Comparison of ENCODE assay signal across 13 mouse cellular contexts in genomic region chr19:57537510-57538182, GRCm38 (mm10).
DNase-seq lines count a peak whose midpoint lies in the region; ATAC-seq lines count a peak whose summit lies in the region.
"Had no signal": no experiment of that assay in that cellular context is flagged by ENCODE, and none has a peak within 500 bp of the region (broad histone marks: within the 10 kb centered on the region; RNA-seq: fewer than 3 reads in every experiment).

No protein-coding gene starts in this region.

- H3K9ac ChIP-seq in kidney, embryonic 16.5 days (replicated peaks; ENCODE audit: low read length) = no peak overlapping the region
- no peak overlapping the region for H3K9ac ChIP-seq in hindbrain, embryonic 13.5 days
- H3K9ac ChIP-seq in midbrain, embryonic 16.5 days (ENCODE audit: low read depth, low read length) = no peak overlapping the region
- H3K9ac ChIP-seq in heart, embryonic 12.5 days = no peak overlapping the region

- H3K4me2 ChIP-seq in kidney, embryonic 16.5 days (replicated peaks; ENCODE audit: low read depth, low read length) = no peak overlapping the region
- no peak overlapping the region for H3K4me2 ChIP-seq in hindbrain, embryonic 13.5 days
- no peak overlapping the region for H3K4me2 ChIP-seq in midbrain, embryonic 16.5 days (ENCODE audit: low read length)
- no peak overlapping the region for H3K4me2 ChIP-seq in heart, embryonic 12.5 days
- H3K4me2 ChIP-seq: liver, embryonic 11.5 days had no signal

- WGBS in kidney, embryonic 16.5 days = 78% methylated on average over 7 of the region's 7 CpGs
- WGBS in hindbrain, embryonic 13.5 days = 62% methylated on average over 7 of the region's 7 CpGs
- WGBS in midbrain, embryonic 16.5 days = 69% methylated on average over 7 of the region's 7 CpGs
- WGBS in heart, embryonic 12.5 days = 67% methylated on average over 7 of the region's 7 CpGs

- peaks cover 5% of the 10 kb centered on the region; the same call in 1 of the 2 replicates for H3K9me3 ChIP-seq in kidney, embryonic 16.5 days (ENCODE audit: low read length)
- no peaks in the 10 kb centered on the region for H3K9me3 ChIP-seq in hindbrain, embryonic 13.5 days
- 0 out of 2 replicates have a peak, but pooled peaks cover 2% of the 10 kb centered on the region for H3K9me3 ChIP-seq in midbrain, embryonic 16.5 days (replicated peaks; ENCODE audit: control insufficient read depth, low read length, poor library complexity, severe bottlenecking)
- H3K9me3 ChIP-seq in heart, embryonic 12.5 days (replicated peaks) = no peaks in the 10 kb centered on the region; the same call in 1 of the 2 replicates
- H3K9me3 ChIP-seq: heart, embryonic 10.5 days had no signal

- no peak for ATAC-seq in kidney, embryonic 16.5 days (ENCODE audit: low FRiP score, low TSS enrichment)
- ATAC-seq in hindbrain, embryonic 13.5 days (ENCODE audit: low FRiP score) = no peak
- no peak for ATAC-seq in midbrain, embryonic 16.5 days
- ATAC-seq in heart, embryonic 12.5 days (ENCODE audit: insufficient number of reproducible peaks, low FRiP score) = no peak

- H3K4me1 ChIP-seq in kidney, embryonic 16.5 days (ENCODE audit: insufficient read depth, low read length) = no peaks in the 10 kb centered on the region
- H3K4me1 ChIP-seq in hindbrain, embryonic 13.5 days (replicated peaks) = peaks cover 17% of the 10 kb centered on the region
- H3K4me1 ChIP-seq in midbrain, embryonic 16.5 days (ENCODE audit: control insufficient read depth, insufficient read depth, low read length) = peaks cover 21% of the 10 kb centered on the region
- no peaks in the 10 kb centered on the region for H3K4me1 ChIP-seq in heart, embryonic 12.5 days (replicated peaks)

- DNase-seq in kidney, adult 18-20 months = peak; percentile 65
- peak; percentile 91 for DNase-seq in kidney, adult 9 months
- DNase-seq in ovary, postnatal 36 days (ENCODE audit: low spot score) = no peak
- DNase-seq in embryo, embryonic 9.5 days (ENCODE audit: extremely low spot score) = no peak
- DNase-seq: cerebellum, adult 8-10 months; gastrocnemius, postnatal 10 days; lung, postnatal 14 days had no signal

- H3K36me3 ChIP-seq in kidney, embryonic 16.5 days (ENCODE audit: insufficient read depth, low read length) = no peaks in the 10 kb centered on the region
- H3K36me3 ChIP-seq in hindbrain, embryonic 13.5 days = no peaks in the 10 kb centered on the region
- no peaks in the 10 kb centered on the region for H3K36me3 ChIP-seq in midbrain, embryonic 16.5 days (ENCODE audit: control insufficient read depth, insufficient read depth, low read length)
- no peaks in the 10 kb centered on the region for H3K36me3 ChIP-seq in heart, embryonic 12.5 days
- H3K36me3 ChIP-seq: heart, embryonic 10.5 days had no signal

- no peak overlapping the region for H3K27ac ChIP-seq in kidney, embryonic 16.5 days (ENCODE audit: low read length)
- 0 out of 2 replicates have a peak overlapping the region, but pooled peaks have one; percentile 4 for H3K27ac ChIP-seq in hindbrain, embryonic 13.5 days
- H3K27ac ChIP-seq in midbrain, embryonic 16.5 days (ENCODE audit: low read length) = 0 out of 2 replicates have a peak overlapping the region, but pooled peaks have one; percentile 17
- no peak overlapping the region for H3K27ac ChIP-seq in heart, embryonic 12.5 days (ENCODE audit: poor library complexity, severe bottlenecking)
- H3K27ac ChIP-seq: heart, embryonic 10.5 days had no signal

- H3K4me3 ChIP-seq in kidney, embryonic 16.5 days (ENCODE audit: low read length) = no peak overlapping the region
- no peak overlapping the region for H3K4me3 ChIP-seq in hindbrain, embryonic 13.5 days
- H3K4me3 ChIP-seq in midbrain, embryonic 16.5 days (ENCODE audit: low read depth, low read length) = no peak overlapping the region
- H3K4me3 ChIP-seq in heart, embryonic 12.5 days = no peak overlapping the region
- H3K4me3 ChIP-seq: heart, embryonic 10.5 days had no signal

- no peaks in the 10 kb centered on the region for H3K27me3 ChIP-seq in kidney, embryonic 16.5 days (ENCODE audit: insufficient read depth, low read length)
- H3K27me3 ChIP-seq in hindbrain, embryonic 13.5 days = no peaks in the 10 kb centered on the region
- no peaks in the 10 kb centered on the region for H3K27me3 ChIP-seq in midbrain, embryonic 16.5 days (ENCODE audit: control insufficient read depth, insufficient read depth, low read depth, low read length)
- no peaks in the 10 kb centered on the region for H3K27me3 ChIP-seq in heart, embryonic 12.5 days (replicated peaks)

Comparison
In these comparisons a context has a peak if more than half of its experiments do, and no peak if none do; other contexts are left out.
1. DNase-seq: peak in kidney, adult 18-20 months (single experiment) and kidney, adult 9 months (single experiment); none in ovary, postnatal 36 days (single experiment) and embryo, embryonic 9.5 days (single experiment).
2. H3K27ac ChIP-seq: peak in hindbrain, embryonic 13.5 days (single experiment) and midbrain, embryonic 16.5 days (single experiment); none in kidney, embryonic 16.5 days (single experiment) and heart, embryonic 12.5 days (single experiment).